Mouse (Mus musculus) embryo, embryonic 9.5 days (tissue): ENCODE measurements at regions not wholly inside any gene's neighbourhood (a gene's known extent, or its start where the extent isn't known, plus 50 kb on each side); places are given as distances from the start of the nearest gene placed in this dataset.

Experiments
- DNase-seq: peaks from one replicate; pipeline ENCODE4 v3.0.0-alpha.2; 2017; ENCODE audit errors: extremely low spot score

- no peak for DNase-seq
These were observed 232.3 kb upstream of the Gm12728 start for GRCm38 (mm10) chr4:105557396-105557795.

- no peak for DNase-seq
These were observed 229.6 kb upstream of the Gm12728 start for GRCm38 (mm10) chr4:105560055-105560454.

GRCm38 (mm10) chr4:105560781-105561180 lies 228.9 kb upstream of the Gm12728 start:
- no peak for DNase-seq

- DNase-seq = no peak
These were observed 228.1 kb upstream of the Gm12728 start for GRCm38 (mm10) chr4:105561611-105562010.

- DNase-seq = no peak
These were observed 223.9 kb upstream of the Gm12728 start for GRCm38 (mm10) chr4:105565796-105566195.

GRCm38 (mm10) chr4:105566513-105567457 lies 222.9 kb upstream of the Gm12728 start:
- no peak for DNase-seq

- DNase-seq = no peak
These were observed 220.0 kb upstream of the Gm12728 start for GRCm38 (mm10) chr4:105569671-105570070.

GRCm38 (mm10) chr4:105575550-105575949 lies 214.1 kb upstream of the Gm12728 start:
- DNase-seq = no peak

GRCm38 (mm10) chr4:105580987-105581386 lies 208.7 kb upstream of the Gm12728 start:
- DNase-seq = no peak

GRCm38 (mm10) chr4:105584329-105584925 lies 205.2 kb upstream of the Gm12728 start:
- no peak for DNase-seq

GRCm38 (mm10) chr4:105603661-105604060 lies 186.0 kb upstream of the Gm12728 start:
- no peak for DNase-seq

GRCm38 (mm10) chr4:105604607-105605006 lies 185.1 kb upstream of the Gm12728 start:
- no peak for DNase-seq

GRCm38 (mm10) chr4:105606731-105607130 lies 182.9 kb upstream of the Gm12728 start:
- DNase-seq = no peak

- no peak for DNase-seq
These were observed 178.8 kb upstream of the Gm12728 start for GRCm38 (mm10) chr4:105610917-105611316.

- no peak for DNase-seq
These were observed 175.3 kb upstream of the Gm12728 start for GRCm38 (mm10) chr4:105614390-105614789.

- no peak for DNase-seq
These were observed 163.0 kb upstream of the Gm12728 start for GRCm38 (mm10) chr4:105626371-105627320.

- no peak for DNase-seq
These were observed 160.1 kb upstream of the Gm12728 start for GRCm38 (mm10) chr4:105629581-105629980.

- no peak for DNase-seq
These were observed 158.9 kb upstream of the Gm12728 start for GRCm38 (mm10) chr4:105630595-105631369.

GRCm38 (mm10) chr4:105632581-105633358 lies 156.9 kb upstream of the Gm12728 start:
- no peak for DNase-seq

GRCm38 (mm10) chr4:105633789-105634188 lies 155.9 kb upstream of the Gm12728 start:
- no peak for DNase-seq
